Mouse (Mus musculus) ES-Bruce4 (cell line): ENCODE data around the gene Slc13a5.

Experiments used
- CTCF ChIP-seq: IDR thresholded peaks from one replicate; pipeline ENCODE4 v1.8.1; 2011; ENCODE audit warnings: low read depth, low read length
- EP300 ChIP-seq: IDR thresholded peaks from 2 replicates; pipeline ENCODE4 v1.6.1; 2011; ENCODE audit warnings: low read depth, low read length; ENCODE audit not compliant: insufficient read depth

DNA sequence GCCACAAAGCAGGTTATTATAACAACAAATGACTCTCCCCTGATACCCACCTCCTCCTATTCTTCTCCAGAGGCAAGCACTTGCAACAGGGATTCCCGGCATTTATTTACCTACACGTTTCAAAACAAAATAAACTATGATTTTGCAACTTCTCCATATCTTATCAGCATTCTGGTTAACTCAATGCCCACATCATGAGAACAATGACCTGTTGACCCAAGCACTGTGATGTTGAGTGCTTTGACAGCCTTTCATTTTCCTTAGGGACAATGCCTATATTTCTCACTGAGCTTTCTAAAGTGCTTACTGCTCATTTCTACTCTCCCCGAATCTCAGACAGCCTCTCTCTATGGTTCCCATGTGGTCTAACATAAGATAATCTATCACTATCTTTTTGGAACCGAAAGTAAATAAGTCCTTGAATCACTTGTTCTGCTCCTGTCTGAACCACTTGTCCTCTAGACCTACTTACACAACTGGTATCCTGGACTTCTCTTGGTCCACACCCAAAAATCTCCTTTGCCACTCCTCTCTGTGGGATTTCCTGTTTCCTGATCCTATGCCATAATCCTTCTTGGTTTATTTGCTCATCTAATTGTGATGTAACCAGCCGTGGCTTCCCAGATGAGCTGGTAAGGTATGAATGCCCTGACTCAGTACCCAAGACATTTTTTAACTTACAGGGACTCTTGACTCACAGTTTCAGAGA, 14.3 kb upstream of the Slc13a5 start:
- TF ChIP-seq EP300 = no peak
- no peak for TF ChIP-seq CTCF
